Mouse (Mus musculus): ENCODE measurements at regions not wholly inside any gene's neighbourhood (a gene's known extent, or its start where the extent isn't known, plus 50 kb on each side); places are given as distances from the start of the nearest gene placed in this dataset.

- peaks cover 12% of the 10 kb centered on the region for H3K4me1 ChIP-seq (replicated peaks; ENCODE audit: control insufficient read depth, insufficient read depth, low read length)
- no peaks in the 10 kb centered on the region for H3K27me3 ChIP-seq (ENCODE audit: control insufficient read depth, insufficient read depth, low read length)
- no peak overlapping the region for H3K9ac ChIP-seq (ENCODE audit: low read depth, low read length)
- ATAC-seq (ENCODE audit: low FRiP score): peak; percentile 14; the same call in 1 of the 2 replicates
- no peak overlapping the region for H3K4me2 ChIP-seq (replicated peaks; ENCODE audit: low read depth, low read length)
- H3K4me3 ChIP-seq (ENCODE audit: low read depth, low read length): no peak overlapping the region
- H3K27ac ChIP-seq (ENCODE audit: low read depth, low read length): no peak overlapping the region
- H3K36me3 ChIP-seq (ENCODE audit: control insufficient read depth, insufficient read depth, low read length): no peaks in the 10 kb centered on the region
- no peak for DNase-seq (ENCODE audit: low spot score)
- WGBS: 19% methylated on average over 6 of the region's 6 CpGs
- H3K9me3 ChIP-seq (ENCODE audit: control insufficient read depth, low read length): no peaks in the 10 kb centered on the region
These were observed 125.7 kb downstream of the Plpp3 start for GRCm38 (mm10) chr4:105282681-105283462.

- H3K9me3 ChIP-seq (ENCODE audit: control insufficient read depth, low read length): no peaks in the 10 kb centered on the region
- ATAC-seq (ENCODE audit: low FRiP score): no peak
- no peak for DNase-seq (ENCODE audit: low spot score)
- H3K9ac ChIP-seq (ENCODE audit: low read depth, low read length): no peak overlapping the region
- H3K27me3 ChIP-seq (ENCODE audit: control insufficient read depth, insufficient read depth, low read length): no peaks in the 10 kb centered on the region
- no peak overlapping the region for H3K27ac ChIP-seq (ENCODE audit: low read depth, low read length)
- H3K4me2 ChIP-seq (replicated peaks; ENCODE audit: low read depth, low read length): no peak overlapping the region
- no peaks in the 10 kb centered on the region for H3K36me3 ChIP-seq (ENCODE audit: control insufficient read depth, insufficient read depth, low read length)
- H3K4me3 ChIP-seq (ENCODE audit: low read depth, low read length): no peak overlapping the region
- WGBS: 96% methylated on average over 5 of the region's 5 CpGs
- H3K4me1 ChIP-seq (replicated peaks; ENCODE audit: control insufficient read depth, insufficient read depth, low read length): peaks cover 12% of the 10 kb centered on the region
These were observed 128.4 kb downstream of the Plpp3 start for GRCm38 (mm10) chr4:105285431-105286013.

- Histone ChIP-seq H3K27ac (ENCODE audit: low read depth, low read length) (no peak overlapping the region), H3K4me1 (replicated peaks; ENCODE audit: control insufficient read depth, insufficient read depth, low read length) (peaks cover 11% of the 10 kb centered on the region), H3K4me2 (replicated peaks; ENCODE audit: low read depth, low read length) (no peak overlapping the region), H3K27me3 (ENCODE audit: control insufficient read depth, insufficient read depth, low read length) (no peaks in the 10 kb centered on the region), H3K9me3 (ENCODE audit: control insufficient read depth, low read length) (no peaks in the 10 kb centered on the region), H3K4me3 (ENCODE audit: low read depth, low read length) (no peak overlapping the region), H3K36me3 (ENCODE audit: control insufficient read depth, insufficient read depth, low read length) (no peaks in the 10 kb centered on the region), H3K9ac (ENCODE audit: low read depth, low read length) (no peak overlapping the region)
- WGBS: 66% methylated on average over 6 of the region's 6 CpGs
- DNase-seq (ENCODE audit: low spot score) (no peak), ATAC-seq (ENCODE audit: low FRiP score) (no peak)
These were observed 129.2 kb downstream of the Plpp3 start for GRCm38 (mm10) chr4:105286299-105286698.

- Histone ChIP-seq H3K27ac (ENCODE audit: low read depth, low read length) (no peak overlapping the region), H3K9me3 (ENCODE audit: control insufficient read depth, low read length) (no peaks in the 10 kb centered on the region), H3K36me3 (ENCODE audit: control insufficient read depth, insufficient read depth, low read length) (no peaks in the 10 kb centered on the region), H3K4me1 (replicated peaks; ENCODE audit: control insufficient read depth, insufficient read depth, low read length) (peaks cover 8% of the 10 kb centered on the region), H3K4me3 (ENCODE audit: low read depth, low read length) (no peak overlapping the region), H3K4me2 (replicated peaks; ENCODE audit: low read depth, low read length) (no peak overlapping the region), H3K9ac (ENCODE audit: low read depth, low read length) (no peak overlapping the region), H3K27me3 (ENCODE audit: control insufficient read depth, insufficient read depth, low read length) (no peaks in the 10 kb centered on the region)
- ATAC-seq (ENCODE audit: low FRiP score) (no peak), DNase-seq (ENCODE audit: low spot score) (no peak)
- 75% methylated on average over 10 of the region's 10 CpGs for WGBS
These were observed 129.7 kb downstream of the Plpp3 start for GRCm38 (mm10) chr4:105286809-105287208.

GRCm38 (mm10) chr4:105287419-105287818 lies 130.3 kb downstream of the Plpp3 start:
- Histone ChIP-seq H3K27me3 (ENCODE audit: control insufficient read depth, insufficient read depth, low read length) (no peaks in the 10 kb centered on the region), H3K9ac (ENCODE audit: low read depth, low read length) (no peak overlapping the region), H3K4me2 (replicated peaks; ENCODE audit: low read depth, low read length) (no peak overlapping the region), H3K4me3 (ENCODE audit: low read depth, low read length) (no peak overlapping the region), H3K9me3 (ENCODE audit: control insufficient read depth, low read length) (no peaks in the 10 kb centered on the region), H3K27ac (ENCODE audit: low read depth, low read length) (no peak overlapping the region), H3K4me1 (replicated peaks; ENCODE audit: control insufficient read depth, insufficient read depth, low read length) (0 out of 2 replicates have a peak, but pooled peaks cover 5% of the 10 kb centered on the region), H3K36me3 (ENCODE audit: control insufficient read depth, insufficient read depth, low read length) (no peaks in the 10 kb centered on the region)
- no peak for DNase-seq (ENCODE audit: low spot score)
- no peak for ATAC-seq (ENCODE audit: low FRiP score)
- 51% methylated on average over 7 of the region's 7 CpGs for WGBS

GRCm38 (mm10) chr4:105289635-105290034 lies 132.5 kb downstream of the Plpp3 start:
- WGBS: 35% methylated on average over 4 of the region's 4 CpGs

GRCm38 (mm10) chr4:105290847-105291475 lies 133.8 kb downstream of the Plpp3 start:
- no peak overlapping the region for H3K4me2 ChIP-seq (replicated peaks; ENCODE audit: low read depth, low read length)
- no peaks in the 10 kb centered on the region for H3K36me3 ChIP-seq (ENCODE audit: control insufficient read depth, insufficient read depth, low read length)
- ATAC-seq (ENCODE audit: low FRiP score): no peak
- no peak overlapping the region for H3K27ac ChIP-seq (ENCODE audit: low read depth, low read length)
- H3K4me1 ChIP-seq (replicated peaks; ENCODE audit: control insufficient read depth, insufficient read depth, low read length): 0 out of 2 replicates have a peak, but pooled peaks cover 2% of the 10 kb centered on the region
- no peaks in the 10 kb centered on the region for H3K27me3 ChIP-seq (ENCODE audit: control insufficient read depth, insufficient read depth, low read length)
- 10% methylated on average over 11 of the region's 11 CpGs for WGBS
- H3K9me3 ChIP-seq (ENCODE audit: control insufficient read depth, low read length): no peaks in the 10 kb centered on the region
- no peak overlapping the region for H3K4me3 ChIP-seq (ENCODE audit: low read depth, low read length)
- no peak for DNase-seq (ENCODE audit: low spot score)
- H3K9ac ChIP-seq (ENCODE audit: low read depth, low read length): no peak overlapping the region

More at GRCm38 (mm10) chr4:105289635-105290034, 132.5 kb downstream of the Plpp3 start:
- H3K36me3 ChIP-seq (ENCODE audit: control insufficient read depth, insufficient read depth, low read length): no peaks in the 10 kb centered on the region
- no peak overlapping the region for H3K4me3 ChIP-seq (ENCODE audit: low read depth, low read length)
- DNase-seq (ENCODE audit: low spot score) (no peak), ATAC-seq (ENCODE audit: low FRiP score) (no peak)
- H3K4me1 ChIP-seq (replicated peaks; ENCODE audit: control insufficient read depth, insufficient read depth, low read length): 0 out of 2 replicates have a peak, but pooled peaks cover 2% of the 10 kb centered on the region
- H3K9me3 ChIP-seq (ENCODE audit: control insufficient read depth, low read length): no peaks in the 10 kb centered on the region
- no peak overlapping the region for H3K27ac ChIP-seq (ENCODE audit: low read depth, low read length)
- H3K4me2 ChIP-seq (replicated peaks; ENCODE audit: low read depth, low read length): no peak overlapping the region
- no peak overlapping the region for H3K9ac ChIP-seq (ENCODE audit: low read depth, low read length)
- no peaks in the 10 kb centered on the region for H3K27me3 ChIP-seq (ENCODE audit: control insufficient read depth, insufficient read depth, low read length)

GRCm38 (mm10) chr4:105291503-105291902 lies 134.4 kb downstream of the Plpp3 start:
- no peak for DNase-seq (ENCODE audit: low spot score)
- Histone ChIP-seq H3K9ac (ENCODE audit: low read depth, low read length) (no peak overlapping the region), H3K4me2 (replicated peaks; ENCODE audit: low read depth, low read length) (no peak overlapping the region), H3K4me3 (ENCODE audit: low read depth, low read length) (no peak overlapping the region), H3K4me1 (replicated peaks; ENCODE audit: control insufficient read depth, insufficient read depth, low read length) (0 out of 2 replicates have a peak, but pooled peaks cover 2% of the 10 kb centered on the region), H3K27me3 (ENCODE audit: control insufficient read depth, insufficient read depth, low read length) (no peaks in the 10 kb centered on the region), H3K27ac (ENCODE audit: low read depth, low read length) (no peak overlapping the region), H3K9me3 (ENCODE audit: control insufficient read depth, low read length) (no peaks in the 10 kb centered on the region), H3K36me3 (ENCODE audit: control insufficient read depth, insufficient read depth, low read length) (no peaks in the 10 kb centered on the region)
- 0% methylated on average over 1 of the region's 1 CpGs for WGBS
- no peak for ATAC-seq (ENCODE audit: low FRiP score)

All from hindbrain, embryonic 11.5 days (tissue).